Mouse (Mus musculus): ENCODE measurements around the gene Hist1h2ao. TPM values are rescaled to one million over a fixed set of nuclear protein-coding genes. Genes with fewer than 3 reads are reported as not detected.
"Not testable (repeated sequence)": the region's sequence is repeated elsewhere in the genome, so short reads cannot be mapped to it uniquely, and the experiment has no call there.

Hist1h2ao gene
- total RNA-seq, 2 experiments from 2014 or later, result 5.4 to 34.0 TPM

GRCm38 (mm10) chr13:21795584-21795983 is 14.7 kb upstream of the Hist1h2ao start:
- DNase-seq (ENCODE audit: low spot score in 2 of 2), result no peak
- intact Hi-C loops (cut with DNase I), result no loop called here

DNA sequence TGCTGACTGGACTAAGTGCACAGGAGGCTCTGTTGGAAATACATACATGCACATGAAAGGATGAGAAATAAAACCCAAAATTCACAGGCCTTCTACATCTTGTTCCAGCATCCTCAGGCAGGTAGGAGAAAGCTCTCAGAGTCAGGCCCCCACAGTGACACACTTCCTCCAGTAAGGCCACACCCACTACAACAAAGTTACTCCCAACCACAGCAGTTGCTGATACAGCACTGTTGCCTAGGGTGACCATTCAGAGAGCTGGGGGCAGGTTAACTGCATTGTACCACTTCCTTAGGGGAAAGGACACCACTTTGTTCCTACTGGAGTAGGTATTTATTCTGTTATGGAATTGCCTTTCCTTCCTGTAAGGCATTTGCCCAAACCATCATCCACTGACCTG is 13.1 kb upstream of the Hist1h2ao start:
- DNase-seq (ENCODE audit: low spot score in 2 of 2); intact Hi-C loops (cut with DNase I): not testable (repeated sequence)

DNA sequence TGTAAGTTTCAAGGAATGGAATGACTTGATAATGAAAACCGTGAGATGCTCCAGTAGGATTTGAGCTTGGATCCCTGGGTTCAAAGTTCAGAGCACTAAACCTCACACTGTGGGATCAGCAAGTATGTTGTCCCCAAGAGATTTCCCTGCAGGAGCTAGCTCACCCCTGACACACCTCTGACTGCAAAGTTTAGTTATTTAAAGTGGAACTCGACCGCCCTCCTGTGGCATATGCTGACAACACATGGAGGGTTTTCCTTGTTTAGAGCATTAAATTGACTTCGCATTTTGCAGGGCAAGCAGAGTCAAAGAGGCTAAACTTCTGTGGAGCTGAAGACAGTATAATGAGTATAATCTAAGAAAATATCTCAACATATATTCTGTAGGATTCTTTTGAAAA is 7.2 kb upstream of the Hist1h2ao start:
- DNase-seq (ENCODE audit: low spot score in 2 of 2); intact Hi-C loops (cut with DNase I): not testable (repeated sequence)

- intact Hi-C loops (cut with DNase I); DNase-seq (ENCODE audit: low spot score in 2 of 2): not testable (repeated sequence)
These were observed 809 bp downstream of the Hist1h2ao start for GRCm38 (mm10) chr13:21811074-21811473.

DNA sequence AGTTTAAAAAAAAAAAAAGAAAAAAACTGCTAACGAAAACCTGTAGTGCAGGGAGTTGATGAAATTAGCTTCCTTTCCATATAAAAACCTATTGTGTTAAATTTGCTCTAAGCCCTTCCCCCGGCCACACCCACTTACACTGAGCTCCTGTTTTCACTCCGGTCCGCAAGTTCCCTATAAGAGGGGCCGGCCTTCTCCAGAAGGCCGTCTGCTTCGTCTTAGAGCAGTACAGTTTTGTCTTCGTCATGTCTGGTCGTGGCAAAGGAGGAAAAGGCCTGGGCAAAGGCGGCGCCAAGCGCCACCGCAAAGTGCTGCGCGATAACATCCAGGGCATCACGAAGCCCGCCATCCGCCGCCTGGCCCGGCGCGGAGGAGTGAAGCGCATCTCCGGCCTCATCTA is 1.3 kb downstream of the Hist1h2ao start, which contains the start of gene Hist1h4m:
Hist1h4m (plus strand) TSS at position 208 of the 400 bp plus-strand sequence.
- intact Hi-C loops (cut with DNase I), result not testable (repeated sequence)
- DNase-seq (ENCODE audit: low spot score in 2 of 2), result peak; percentile 56 to 70

DNA sequence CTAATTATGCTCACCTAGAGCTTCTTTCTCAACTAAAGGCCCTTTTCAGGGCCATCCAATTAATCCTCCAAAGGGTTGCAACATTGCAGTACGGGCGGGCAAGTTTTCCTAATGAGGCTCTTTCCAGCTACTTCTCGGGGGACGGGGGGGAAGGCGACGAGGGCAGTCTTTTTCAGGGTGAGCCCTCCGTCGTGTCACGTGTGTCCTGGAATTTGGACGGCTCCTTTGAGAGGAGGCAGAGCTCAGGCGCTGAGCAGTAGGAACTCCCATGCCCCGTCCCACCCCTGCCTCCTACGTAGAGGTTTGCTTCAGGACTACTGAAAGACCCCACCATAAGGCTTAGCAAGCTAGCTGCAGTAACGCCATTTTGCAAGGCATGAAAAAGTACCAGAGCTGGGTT is 1.8 kb downstream of the Hist1h2ao start:
- intact Hi-C loops (cut with DNase I); DNase-seq (ENCODE audit: low spot score in 2 of 2): not testable (repeated sequence)

DNA sequence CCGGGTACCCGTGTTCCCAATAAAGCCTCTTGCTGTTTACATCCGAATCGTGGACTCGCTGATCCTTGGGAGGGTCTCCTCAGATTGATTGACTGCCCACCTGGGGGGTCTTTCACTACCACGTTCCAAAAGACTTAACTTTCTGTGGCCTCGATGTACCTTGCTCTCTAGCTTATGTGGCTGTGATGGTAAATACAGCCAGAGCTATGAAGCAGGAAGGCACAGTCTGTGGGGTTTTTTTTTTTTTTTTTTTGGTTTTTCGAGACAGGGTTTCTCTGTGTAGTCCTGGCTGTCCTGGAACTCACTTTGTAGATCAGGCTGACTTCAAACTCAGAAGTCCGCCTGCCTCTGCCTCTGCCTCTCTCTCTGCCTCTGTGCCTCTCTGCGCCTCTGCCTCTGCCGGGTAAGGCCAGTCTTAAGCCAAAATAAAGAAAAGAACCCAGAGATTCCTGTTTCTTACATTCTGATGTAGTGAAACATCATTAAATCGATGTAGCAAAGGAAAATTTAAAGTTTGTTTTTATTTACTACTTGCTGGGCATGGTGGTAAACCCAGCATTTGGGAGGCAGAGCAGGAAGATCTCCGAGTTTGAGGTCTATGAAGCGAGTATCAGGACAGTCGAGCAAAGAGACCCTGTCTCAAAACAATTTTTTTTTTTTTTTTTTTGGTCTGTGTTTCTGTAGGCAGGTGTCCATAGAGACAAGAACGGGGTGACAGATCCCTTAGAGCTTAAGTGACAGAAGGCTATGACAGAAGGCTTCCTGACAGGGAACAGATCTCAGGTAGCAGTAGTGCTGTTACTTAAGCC is 10.0 kb downstream of the Hist1h2ao start:
- intact Hi-C loops (cut with DNase I), result loop anchor here (10.0 kb wide), 3 partner anchors 215 to 1865 kb away; partner anchors contain the start of genes Hist1h2ac, Hist1h2ah, Hist1h2bc and Hist1h2bk
- not testable (repeated sequence) for DNase-seq (ENCODE audit: low spot score in 2 of 2)

DNA sequence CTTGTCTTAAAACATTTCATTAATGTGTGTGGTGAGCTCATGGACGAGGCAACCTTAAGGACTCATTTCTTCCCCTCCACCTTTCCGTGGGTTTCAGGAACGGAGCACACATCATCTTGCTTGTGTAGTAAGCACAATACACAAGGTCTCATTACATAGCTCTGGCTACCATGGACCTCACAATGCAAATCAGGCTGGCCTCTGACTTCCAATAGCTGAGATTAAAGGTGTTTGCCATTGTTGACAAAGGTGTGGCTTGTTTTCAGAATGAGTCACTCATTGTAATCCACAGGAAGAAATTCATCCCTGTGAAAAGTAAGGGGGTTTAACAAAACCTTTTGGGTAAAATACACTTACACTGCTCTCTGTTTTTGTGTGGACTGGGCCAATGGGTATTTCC is 18.2 kb downstream of the Hist1h2ao start:
- no peak for DNase-seq (ENCODE audit: low spot score in 2 of 2)
- intact Hi-C loops (cut with DNase I), result loop anchor here (10.0 kb wide), 3 partner anchors 206 to 1856 kb away; partner anchors contain the start of genes Hist1h2ac, Hist1h2ah, Hist1h2bc and Hist1h2bk

GRCm38 (mm10) chr13:21830344-21830743 is 20.1 kb downstream of the Hist1h2ao start:
- DNase-seq (ENCODE audit: low spot score in 2 of 2), result no peak
- intact Hi-C loops (cut with DNase I), result no loop called here

- intact Hi-C loops (cut with DNase I), result not testable (repeated sequence)
- DNase-seq (ENCODE audit: low spot score in 2 of 2), result peak; percentile 41 to 59
These were observed 21.4 kb downstream of the Hist1h2ao start, which contains the start of gene Hist1h4n for GRCm38 (mm10) chr13:21831418-21832394. Gene Hist1h4n, minus strand, starts transcription at chr13:21832196.

GRCm38 (mm10) chr13:21833461-21833860 is 23.2 kb downstream of the Hist1h2ao start, which contains the start of the genes Hist1h2ap and Hist1h2br:
Gene Hist1h2ap, minus strand, starts transcription at chr13:21833507.
Gene Hist1h2br, plus strand, starts transcription at chr13:21833743.
- intact Hi-C loops (cut with DNase I); DNase-seq (ENCODE audit: low spot score in 2 of 2): not testable (repeated sequence)

DNA sequence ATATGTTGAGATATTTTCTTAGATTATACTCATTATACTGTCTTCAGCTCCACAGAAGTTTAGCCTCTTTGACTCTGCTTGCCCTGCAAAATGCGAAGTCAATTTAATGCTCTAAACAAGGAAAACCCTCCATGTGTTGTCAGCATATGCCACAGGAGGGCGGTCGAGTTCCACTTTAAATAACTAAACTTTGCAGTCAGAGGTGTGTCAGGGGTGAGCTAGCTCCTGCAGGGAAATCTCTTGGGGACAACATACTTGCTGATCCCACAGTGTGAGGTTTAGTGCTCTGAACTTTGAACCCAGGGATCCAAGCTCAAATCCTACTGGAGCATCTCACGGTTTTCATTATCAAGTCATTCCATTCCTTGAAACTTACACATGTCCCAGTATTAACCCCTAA is 30.2 kb downstream of the Hist1h2ao start:
- intact Hi-C loops (cut with DNase I); DNase-seq (ENCODE audit: low spot score in 2 of 2): not testable (repeated sequence)

- intact Hi-C loops (cut with DNase I), result not testable (repeated sequence)
These were observed 36.1 kb downstream of the Hist1h2ao start for GRCm38 (mm10) chr13:21846356-21846755.

DNA sequence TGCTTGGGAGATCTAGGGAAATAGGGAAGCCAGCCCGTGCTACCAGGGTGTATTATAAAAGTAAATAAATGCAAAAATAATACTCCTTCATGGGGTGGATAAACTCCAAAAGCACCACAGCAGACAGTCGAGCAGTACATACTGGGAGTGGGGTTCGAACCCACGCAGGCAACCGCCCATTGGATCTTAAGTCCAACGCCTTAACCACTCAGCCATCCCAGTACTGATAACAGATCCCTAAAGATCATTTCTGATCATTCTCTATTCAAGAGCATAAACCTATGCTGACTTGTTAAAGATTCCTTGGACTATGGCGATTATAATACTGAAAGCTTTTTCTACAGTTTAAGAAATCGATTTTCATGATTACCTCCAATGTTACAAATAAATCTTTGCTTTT is 37.6 kb downstream of the Hist1h2ao start:
- DNase-seq (ENCODE audit: low spot score in 2 of 2), result peak in 1 of 2 experiments; percentile 5
- intact Hi-C loops (cut with DNase I), result no loop called here

More at GRCm38 (mm10) chr13:21846356-21846755, 36.1 kb downstream of the Hist1h2ao start:
- not testable (repeated sequence) for DNase-seq (ENCODE audit: low spot score in 2 of 2)

GRCm38 (mm10) chr13:21850696-21851095 is 40.4 kb downstream of the Hist1h2ao start:
- intact Hi-C loops (cut with DNase I), result loop anchor here (10.0 kb wide), 3 partner anchors 124 to 1564 kb away; no protein-coding TSS in a partner anchor

GRCm38 (mm10) chr13:21852215-21852945 is 42.1 kb downstream of the Hist1h2ao start:
- DNase-seq (ENCODE audit: low spot score in 2 of 2), result no peak
- intact Hi-C loops (cut with DNase I), result loop anchor here (10.0 kb wide), 3 partner anchors 122 to 1562 kb away; no protein-coding TSS in a partner anchor

More at GRCm38 (mm10) chr13:21850696-21851095, 40.4 kb downstream of the Hist1h2ao start:
- not testable (repeated sequence) for DNase-seq (ENCODE audit: low spot score in 2 of 2)

DNA sequence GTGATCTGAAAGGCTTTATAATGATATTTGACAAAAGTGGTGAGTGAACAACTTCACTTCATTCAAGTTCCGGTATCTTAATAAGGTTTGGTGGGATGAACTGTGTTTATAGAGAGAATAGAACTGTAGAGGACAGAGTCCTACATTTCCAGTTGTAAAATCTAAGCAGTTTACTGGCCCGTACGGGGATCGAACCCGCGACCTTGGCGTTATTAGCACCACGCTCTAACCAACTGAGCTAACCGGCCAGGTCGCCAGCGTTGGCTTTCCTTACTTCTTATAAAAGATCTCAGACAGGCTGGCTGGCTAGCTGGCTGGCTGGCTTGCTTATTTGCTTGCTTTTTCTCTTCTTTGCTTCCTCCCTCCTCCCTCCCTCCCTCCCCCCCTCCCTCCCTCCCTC is 44.9 kb downstream of the Hist1h2ao start:
- intact Hi-C loops (cut with DNase I), result loop anchor here (10.0 kb wide), 3 partner anchors 120 to 1560 kb away; no protein-coding TSS in a partner anchor

GRCm38 (mm10) chr13:21855698-21856162 is 45.5 kb downstream of the Hist1h2ao start:
- DNase-seq (ENCODE audit: low spot score in 2 of 2), result peak; percentile 75 to 84

More for the DNA sequence above, 44.9 kb downstream of the Hist1h2ao start:
- peak; percentile 88 to 92 for DNase-seq (ENCODE audit: low spot score in 2 of 2)

More at GRCm38 (mm10) chr13:21855698-21856162, 45.5 kb downstream of the Hist1h2ao start:
- intact Hi-C loops (cut with DNase I), result loop anchor here (10.0 kb wide), 3 partner anchors 119 to 1559 kb away; no protein-coding TSS in a partner anchor

Data from left cerebral cortex, postnatal 25 days (tissue).